Mouse (Mus musculus) liver, adult (tissue): ENCODE results near the gene Pcgf1.

Experiments
- GATA4 ChIP-seq: IDR thresholded peaks from 2 replicates; pipeline ENCODE4 v1.6.1; 2014; ENCODE audit warnings: mild to moderate bottlenecking, low read length; ENCODE audit not compliant: insufficient replicate concordance

The Pcgf1 gene

DNA sequence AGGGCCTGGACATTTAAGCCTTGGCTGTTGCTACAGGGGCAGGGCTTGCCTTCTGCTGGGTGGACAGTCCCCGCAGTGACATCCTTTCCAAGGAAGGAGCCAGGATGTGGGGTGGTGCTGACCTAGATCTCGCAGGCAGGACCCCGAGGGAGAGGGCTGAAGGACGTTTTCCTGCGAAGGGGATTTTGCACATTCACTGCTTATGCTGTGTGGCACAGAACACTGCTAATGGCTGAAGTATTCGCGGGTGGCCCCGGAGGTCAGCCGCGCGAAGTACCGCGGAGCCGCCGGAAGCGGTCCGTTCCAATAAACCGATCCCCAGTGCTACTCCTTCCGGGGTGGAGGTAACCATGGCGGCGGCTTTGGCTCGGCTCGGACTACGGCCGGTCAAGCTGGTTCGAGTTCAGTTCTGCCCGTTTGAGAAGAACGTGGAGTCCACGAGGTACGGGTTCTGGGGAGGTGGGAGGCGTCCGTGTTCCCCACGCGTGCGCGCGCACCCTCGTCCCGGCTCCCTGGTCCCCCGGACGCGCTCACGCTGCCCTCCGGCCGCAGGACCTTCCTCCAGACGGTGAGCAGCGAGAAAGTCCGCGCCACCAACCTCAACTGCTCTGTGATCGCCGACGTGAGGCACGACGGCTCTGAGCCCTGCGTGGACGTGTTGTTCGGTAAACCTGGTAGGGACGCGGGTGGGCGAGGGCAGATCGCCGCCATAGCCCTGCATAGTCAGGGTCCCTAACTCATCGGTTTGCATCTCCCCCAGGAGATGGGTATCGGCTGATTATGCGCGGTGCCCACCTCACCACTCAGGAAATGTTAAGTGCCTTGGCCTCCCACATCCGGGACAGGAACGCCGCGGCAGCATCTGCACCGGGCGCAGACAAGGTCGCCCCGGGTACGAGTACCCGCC, 31.3 kb downstream of the Pcgf1 start, which contains the start of gene Mrpl53:
Gene Mrpl53 (plus strand): TSS at position 279 of the 907 bp plus-strand sequence.
- peak; percentile 4; the same call in 1 of the 2 replicates for TF ChIP-seq GATA4

DNA sequence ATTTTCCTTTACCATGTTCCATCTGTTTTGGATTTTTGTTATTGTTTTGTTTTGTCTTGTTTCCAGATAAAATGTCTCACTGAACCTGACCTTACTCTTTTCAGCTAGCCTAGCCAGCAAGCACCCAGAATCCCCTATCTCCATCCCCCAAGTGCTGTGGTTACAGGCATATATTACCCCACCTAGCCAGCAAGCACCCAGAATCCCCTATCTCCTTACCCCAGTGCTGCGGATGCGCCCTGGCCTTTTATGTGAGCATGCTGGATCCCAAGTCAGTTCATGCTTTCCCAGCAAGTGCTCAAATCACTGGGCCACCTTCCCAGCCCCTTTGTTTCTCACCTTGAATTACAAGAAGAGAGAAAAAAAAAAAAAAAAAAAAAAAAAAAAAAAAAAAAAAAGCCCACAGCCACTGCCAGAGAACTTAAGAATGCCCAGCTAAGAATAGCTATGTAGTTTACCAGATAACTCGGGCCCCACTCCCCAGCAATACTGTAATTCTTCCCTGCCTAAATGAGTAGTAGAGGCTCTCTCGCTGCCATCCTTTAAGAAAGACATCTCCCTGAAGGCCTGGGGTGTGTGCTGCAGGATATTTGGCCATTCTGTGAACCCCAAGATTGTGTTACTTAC, 34.0 kb downstream of the Pcgf1 start:
- TF ChIP-seq GATA4, result no peak

DNA sequence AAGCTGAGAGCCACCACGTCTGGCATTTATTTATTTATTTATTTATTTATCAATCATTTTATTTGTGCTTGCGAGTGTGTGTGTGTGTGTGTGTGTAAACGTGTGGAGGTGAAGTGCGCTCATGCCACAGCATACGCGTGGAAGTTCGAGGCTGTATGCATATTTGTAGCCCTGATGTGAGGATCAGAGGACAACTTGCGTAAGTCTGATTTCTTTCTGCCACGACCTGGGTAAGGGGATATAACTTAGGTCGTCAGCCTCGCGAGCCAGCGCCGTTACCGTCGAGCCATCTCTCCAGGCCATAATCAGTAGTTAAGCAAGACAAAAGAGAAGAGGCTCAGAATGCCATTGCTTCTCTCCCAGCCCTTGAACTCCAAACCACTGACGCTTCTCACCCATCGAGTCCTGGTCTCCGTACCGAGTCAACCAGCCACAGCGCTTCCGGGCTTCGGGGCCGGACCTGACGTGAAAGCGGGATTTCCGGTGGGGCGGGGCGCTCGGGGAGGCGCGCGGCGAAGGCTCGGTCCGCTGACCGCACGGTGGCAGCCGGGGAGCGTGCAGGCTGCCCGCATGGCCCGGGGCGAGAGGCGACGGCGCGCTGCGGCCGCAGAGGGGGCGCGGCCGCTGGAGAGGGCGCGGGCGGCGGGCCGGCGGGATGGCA, 37.5 kb downstream of the Pcgf1 start, which contains the start of gene Mogs:
Gene Mogs (plus strand): TSS at position 486 of the 661 bp plus-strand sequence.
- no peak; the same call in 1 of the 2 replicates for TF ChIP-seq GATA4

DNA sequence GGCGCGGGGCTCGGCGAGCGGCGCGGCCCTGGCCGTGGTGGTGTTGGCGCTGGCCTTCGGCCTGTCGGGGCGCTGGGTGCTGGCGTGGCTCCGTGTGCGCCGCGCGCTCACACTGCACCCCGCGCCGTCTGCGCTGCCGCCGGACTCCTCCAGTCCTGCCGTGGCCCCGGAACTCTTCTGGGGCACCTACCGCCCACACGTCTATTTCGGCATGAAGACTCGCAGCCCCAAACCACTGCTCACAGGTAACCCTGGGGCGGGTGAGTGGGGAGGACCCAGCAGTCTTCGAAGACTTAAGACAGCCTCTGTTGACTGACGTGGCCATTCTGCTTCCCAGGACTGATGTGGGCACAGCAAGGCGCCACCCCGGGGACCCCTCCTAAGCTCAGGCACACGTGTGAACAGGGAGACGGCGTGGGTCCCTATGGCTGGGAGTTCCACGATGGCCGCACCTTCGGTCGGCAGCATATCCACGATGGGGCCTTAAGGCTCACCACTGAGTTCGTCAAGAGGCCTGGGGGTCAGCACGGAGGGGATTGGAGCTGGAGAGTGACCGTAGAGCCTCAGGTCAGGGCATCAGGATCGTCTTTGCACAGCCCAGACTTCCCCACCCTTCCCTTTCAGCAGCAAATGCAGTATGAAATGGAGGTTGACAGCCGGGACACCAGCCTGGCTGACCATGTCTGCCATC, 38.2 kb downstream of the Pcgf1 start:
- no peak for TF ChIP-seq GATA4

DNA sequence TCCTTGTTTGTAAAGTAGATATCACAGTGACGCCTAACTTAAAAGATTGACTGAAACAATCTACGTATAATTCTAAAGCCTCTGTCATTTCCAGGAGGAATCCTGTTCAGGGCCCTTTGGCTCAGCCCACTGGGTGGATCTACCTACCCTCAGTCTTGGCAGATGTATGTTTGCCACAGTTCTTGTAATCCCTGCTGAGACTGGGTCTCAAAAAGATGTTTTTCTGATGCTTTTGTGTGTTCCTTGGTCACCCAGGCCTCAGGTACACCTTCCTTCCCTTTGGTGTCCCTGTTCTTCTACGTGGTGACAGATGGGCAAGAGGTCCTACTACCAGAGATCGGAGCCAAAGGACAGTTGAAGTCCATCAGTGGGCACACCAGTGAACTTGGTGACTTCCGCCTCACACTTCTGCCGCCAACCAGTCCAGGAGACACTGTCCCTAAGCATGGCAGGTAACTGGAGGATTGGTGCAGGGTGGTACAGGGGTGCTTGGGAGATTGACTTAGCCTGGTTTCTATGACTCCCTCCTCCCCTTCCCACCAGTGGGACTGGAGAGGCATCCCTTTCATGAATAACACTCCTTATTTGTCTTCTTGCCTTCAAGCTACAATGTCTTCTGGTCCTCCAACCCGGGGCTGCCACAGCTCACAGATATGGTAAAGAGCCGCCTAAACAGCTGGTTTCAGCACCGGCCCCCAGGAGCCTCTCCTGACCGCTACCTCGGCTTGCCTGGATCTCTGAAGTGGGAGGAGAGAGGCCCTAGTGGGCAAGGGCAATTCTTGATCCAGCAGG, 38.9 kb downstream of the Pcgf1 start:
- no peak for TF ChIP-seq GATA4

DNA sequence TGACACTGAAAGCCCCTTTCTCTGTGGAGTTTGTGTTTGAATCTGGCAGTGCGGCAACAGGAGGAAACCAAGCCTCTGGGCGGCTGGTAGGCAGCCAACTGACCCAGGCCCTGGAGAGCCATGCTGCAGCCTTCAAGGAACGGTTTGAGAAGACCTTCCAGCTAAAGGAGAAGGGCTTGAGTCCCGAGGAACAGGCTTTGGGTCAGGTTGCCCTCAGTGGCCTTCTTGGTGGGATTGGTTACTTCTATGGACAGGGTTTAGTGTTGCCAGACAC, 39.4 kb downstream of the Pcgf1 start:
- no peak for TF ChIP-seq GATA4

DNA sequence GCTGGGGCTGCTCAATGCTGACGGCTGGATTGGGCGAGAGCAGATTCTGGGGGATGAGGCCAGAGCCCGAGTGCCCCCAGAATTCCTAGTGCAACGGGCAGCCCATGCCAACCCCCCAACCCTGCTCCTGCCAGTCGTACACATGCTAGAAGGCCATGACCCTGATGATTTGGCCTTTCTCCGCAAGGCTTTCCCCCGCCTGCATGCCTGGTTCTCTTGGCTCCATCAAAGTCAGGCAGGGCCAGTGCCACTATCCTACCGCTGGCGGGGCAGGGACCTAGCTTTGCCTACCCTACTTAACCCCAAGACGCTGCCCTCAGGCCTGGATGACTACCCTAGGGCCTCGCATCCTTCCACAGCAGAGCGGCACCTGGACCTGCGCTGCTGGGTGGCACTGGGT, 39.9 kb downstream of the Pcgf1 start:
- no peak for TF ChIP-seq GATA4

DNA sequence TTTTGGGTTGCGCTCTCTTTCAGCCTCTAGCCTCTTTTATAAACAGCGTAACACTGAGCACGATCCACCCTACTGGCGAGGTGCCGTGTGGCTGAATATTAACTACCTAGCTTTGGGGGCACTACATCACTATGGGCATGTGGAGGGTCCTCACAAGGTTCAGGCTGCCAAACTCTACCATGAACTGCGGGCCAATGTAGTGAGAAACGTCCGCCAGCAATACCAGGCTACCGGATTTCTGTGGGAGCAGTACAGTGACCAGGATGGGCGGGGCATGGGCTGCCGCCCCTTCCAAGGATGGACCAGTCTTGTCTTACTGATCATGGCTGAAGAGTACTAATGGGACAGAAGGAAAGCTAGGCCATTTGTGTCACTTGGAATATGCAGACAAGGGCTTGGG, 40.7 kb downstream of the Pcgf1 start:
- TF ChIP-seq GATA4, result no peak

DNA sequence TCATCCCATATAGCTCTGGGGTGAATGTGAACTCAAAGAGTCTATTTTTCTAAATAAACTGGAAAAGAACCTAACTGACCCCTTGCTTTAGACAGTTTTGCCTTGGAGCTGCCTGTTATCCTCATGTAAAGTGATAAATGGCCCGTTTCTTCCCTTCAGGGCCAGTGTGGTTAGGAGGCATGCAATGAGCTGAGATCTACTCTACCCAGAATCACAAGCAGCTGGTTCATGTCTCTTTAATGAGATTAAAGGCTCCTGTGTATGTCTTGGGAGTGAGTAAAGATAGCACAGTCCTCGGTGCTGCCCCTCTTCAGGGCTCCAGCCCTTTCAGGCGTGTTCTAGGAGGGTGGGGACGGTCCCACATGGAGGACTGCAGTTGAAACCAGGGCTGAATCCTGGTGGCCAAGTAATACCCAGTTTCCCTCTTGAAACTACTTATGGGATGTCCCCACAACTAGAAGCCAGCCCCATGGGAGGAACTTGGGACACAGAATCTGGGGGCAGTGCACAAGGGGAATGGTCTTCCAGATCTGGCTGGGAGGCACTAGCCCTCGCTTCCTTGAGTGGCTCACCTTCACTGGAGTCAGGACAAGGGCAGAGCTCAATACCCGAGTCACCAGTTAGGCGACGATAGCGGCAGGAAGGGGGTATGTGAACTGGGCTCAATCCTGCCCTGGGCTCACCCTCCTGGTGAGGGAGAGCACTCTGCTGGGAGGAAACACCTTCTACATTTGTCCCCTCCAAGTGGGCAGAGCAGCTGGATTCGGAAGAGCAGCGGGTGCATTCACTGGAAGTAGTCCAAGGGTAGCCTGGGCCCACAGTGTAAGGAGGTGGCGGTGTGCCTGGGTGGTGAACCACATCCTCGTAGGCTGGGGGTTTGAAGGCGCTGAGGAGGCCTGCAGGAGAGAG, 41.4 kb downstream of the Pcgf1 start:
- TF ChIP-seq GATA4, result no peak

DNA sequence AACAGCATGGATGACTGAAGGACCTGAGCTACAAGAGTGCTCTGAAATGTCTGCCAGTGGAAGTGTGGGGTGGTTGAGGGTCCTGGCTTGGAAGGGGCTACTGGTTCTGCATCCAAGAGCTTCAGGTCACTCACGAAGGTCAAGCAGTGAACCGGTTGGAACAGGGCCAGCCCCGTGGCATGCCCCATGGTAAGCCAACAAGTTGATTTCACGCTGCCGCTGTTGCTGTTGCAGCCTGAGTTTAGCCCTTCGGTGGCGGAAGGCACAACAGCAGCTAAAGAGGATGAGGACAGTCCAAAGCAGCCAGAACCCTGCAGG, 42.0 kb downstream of the Pcgf1 start:
- TF ChIP-seq GATA4, result no peak

DNA sequence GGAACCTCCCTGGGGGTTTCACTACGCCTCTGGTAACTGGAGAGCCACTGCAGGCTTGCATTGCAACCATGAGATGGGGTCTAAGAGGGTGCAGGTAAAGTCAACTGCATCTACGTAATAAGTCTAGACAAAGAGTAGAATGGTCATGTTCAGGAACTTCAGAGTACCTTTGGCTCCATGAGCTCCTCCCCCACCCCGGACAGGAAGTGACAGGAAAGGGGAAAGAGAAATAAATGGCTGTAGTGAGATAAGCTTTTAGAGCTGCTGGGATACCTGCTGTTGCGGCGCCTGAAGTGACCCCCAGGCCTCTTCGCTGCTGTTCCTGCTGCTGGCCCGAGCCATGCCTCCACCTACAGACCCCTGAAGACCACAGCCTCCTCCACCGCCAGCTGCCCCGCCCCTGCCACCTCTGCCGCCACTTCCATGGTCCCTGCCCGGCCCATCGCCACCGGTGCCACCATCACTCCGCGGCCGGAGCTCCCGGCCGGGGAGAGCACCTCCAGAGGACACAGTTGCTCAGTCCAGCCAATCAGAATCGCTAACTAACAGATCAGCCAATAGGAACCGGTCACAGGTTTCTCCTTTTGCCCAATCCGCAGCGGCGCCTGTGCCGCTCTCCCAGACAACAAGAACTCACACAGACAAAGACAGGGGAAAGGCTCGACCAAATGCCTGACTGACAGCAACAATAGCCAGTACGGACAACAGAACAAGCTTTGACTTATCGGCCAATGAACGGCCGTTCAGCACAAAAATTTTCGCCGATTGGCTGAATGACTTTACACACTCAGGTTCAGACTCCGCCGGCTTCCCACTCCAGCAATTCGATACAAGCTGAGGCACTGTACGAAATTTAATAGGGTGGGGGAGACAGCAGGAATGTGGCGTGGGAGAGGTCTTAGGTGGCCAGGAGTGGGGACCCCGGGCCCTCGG, 43.5 kb downstream of the Pcgf1 start, which contains the start of gene Wbp1:
Gene Wbp1 (minus strand): TSS at position 630 of the 933 bp plus-strand sequence.
- no peak for TF ChIP-seq GATA4

DNA sequence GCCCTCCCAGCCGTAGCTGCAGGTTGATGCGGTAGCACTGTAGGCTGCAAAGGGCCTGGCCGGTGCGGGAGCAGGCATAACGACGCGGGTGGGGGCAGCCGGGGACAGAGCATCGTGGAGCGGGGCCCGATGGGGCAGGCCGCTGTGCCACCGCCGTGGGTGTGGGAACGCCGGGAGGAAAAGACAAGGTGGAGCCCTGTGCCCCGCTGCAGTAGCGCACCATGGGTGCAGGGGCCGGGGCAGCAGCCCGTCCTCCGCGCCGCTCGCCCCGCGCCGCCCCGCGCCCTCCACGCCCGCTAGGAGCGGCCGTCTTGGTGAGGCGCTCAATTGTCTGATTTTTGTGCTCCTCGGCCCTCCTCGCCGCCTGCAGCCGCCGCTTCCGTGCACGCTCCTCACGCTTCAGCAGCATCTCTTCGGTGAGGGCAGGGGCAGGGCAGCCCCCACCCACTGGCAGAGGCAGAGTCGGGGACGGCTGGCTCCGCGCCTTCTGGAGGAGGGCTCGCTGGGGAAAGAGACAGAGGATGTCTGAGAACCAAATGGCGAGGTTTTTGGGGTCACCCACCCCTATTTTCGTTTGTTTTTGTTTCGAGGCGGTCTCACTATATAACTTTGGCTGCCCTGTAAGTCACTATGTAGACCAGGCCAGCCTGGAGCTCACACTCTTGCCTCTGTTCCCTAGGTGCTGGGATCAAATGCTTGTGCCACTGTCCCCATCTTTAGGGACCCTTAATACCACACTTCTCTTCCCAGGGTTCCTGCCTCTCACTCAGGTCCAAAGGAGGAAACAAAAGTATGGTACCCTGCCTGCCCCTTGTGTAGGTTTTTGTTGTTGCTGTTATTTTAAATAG, 44.4 kb downstream of the Pcgf1 start:
- no peak for TF ChIP-seq GATA4
